Mouse (Mus musculus) liver (tissue): ENCODE data around the gene Odf2.
"Not testable (repeated sequence)": the region's sequence is repeated elsewhere in the genome, so short reads cannot be mapped to it uniquely, and the experiment has no call there.

Experiments
- DNase-seq: peaks from one replicate; pipeline ENCODE4 v3.0.0-alpha.2; 2020; ENCODE audit warnings: mixed read lengths

Odf2 gene

GRCm38 (mm10) chr2:29869646-29870451, 19.2 kb upstream of the Odf2 start:
- DNase-seq = peak; percentile 90

GRCm38 (mm10) chr2:29872581-29873295, 16.3 kb upstream of the Odf2 start:
- DNase-seq = no peak

GRCm38 (mm10) chr2:29873801-29874200, 15.2 kb upstream of the Odf2 start:
- DNase-seq = no peak

- no peak for DNase-seq
These were observed 11.0 kb upstream of the Odf2 start for GRCm38 (mm10) chr2:29878061-29878460.

GRCm38 (mm10) chr2:29879191-29879590, 9.8 kb upstream of the Odf2 start:
- DNase-seq = no peak

- DNase-seq = no peak
These were observed 8.8 kb upstream of the Odf2 start for GRCm38 (mm10) chr2:29879964-29880830.

GRCm38 (mm10) chr2:29886659-29887292, 2.2 kb upstream of the Odf2 start:
- DNase-seq = not testable (repeated sequence)

GRCm38 (mm10) chr2:29889991-29890833, 1.2 kb downstream of the Odf2 start:
- DNase-seq = peak; percentile 96

- no peak for DNase-seq
These were observed 2.8 kb downstream of the Odf2 start for GRCm38 (mm10) chr2:29891773-29892172.

- DNase-seq = no peak
These were observed 7.0 kb downstream of the Odf2 start for GRCm38 (mm10) chr2:29896071-29896470.

- no peak for DNase-seq
These were observed 8.3 kb downstream of the Odf2 start for GRCm38 (mm10) chr2:29897366-29897765.

GRCm38 (mm10) chr2:29898081-29898480, 9.1 kb downstream of the Odf2 start:
- no peak for DNase-seq

GRCm38 (mm10) chr2:29902194-29902593, 13.2 kb downstream of the Odf2 start:
- DNase-seq = no peak

- DNase-seq = not testable (repeated sequence)
These were observed 19.1 kb downstream of the Odf2 start for GRCm38 (mm10) chr2:29908171-29908570.

GRCm38 (mm10) chr2:29910042-29910441, 21.0 kb downstream of the Odf2 start:
- peak; percentile 50 for DNase-seq

- DNase-seq = peak; percentile 73
These were observed 28.6 kb downstream of the Odf2 start for GRCm38 (mm10) chr2:29917621-29918020.

GRCm38 (mm10) chr2:29922011-29922410, 33.0 kb downstream of the Odf2 start:
- DNase-seq = peak; percentile 29

- no peak for DNase-seq
These were observed 37.5 kb downstream of the Odf2 start for GRCm38 (mm10) chr2:29926542-29926941.

GRCm38 (mm10) chr2:29930506-29930905, 41.5 kb downstream of the Odf2 start:
- no peak for DNase-seq

GRCm38 (mm10) chr2:29931194-29931593, 42.2 kb downstream of the Odf2 start:
- no peak for DNase-seq

GRCm38 (mm10) chr2:29934906-29935599, 46.0 kb downstream of the Odf2 start, which contains the start of gene Gle1:
TSS of gene Gle1 (plus strand) at chr2:29935426.
- DNase-seq = peak; percentile 98
